ENCODE assay signal across 8 mouse cellular contexts in the genomic region with DNA sequence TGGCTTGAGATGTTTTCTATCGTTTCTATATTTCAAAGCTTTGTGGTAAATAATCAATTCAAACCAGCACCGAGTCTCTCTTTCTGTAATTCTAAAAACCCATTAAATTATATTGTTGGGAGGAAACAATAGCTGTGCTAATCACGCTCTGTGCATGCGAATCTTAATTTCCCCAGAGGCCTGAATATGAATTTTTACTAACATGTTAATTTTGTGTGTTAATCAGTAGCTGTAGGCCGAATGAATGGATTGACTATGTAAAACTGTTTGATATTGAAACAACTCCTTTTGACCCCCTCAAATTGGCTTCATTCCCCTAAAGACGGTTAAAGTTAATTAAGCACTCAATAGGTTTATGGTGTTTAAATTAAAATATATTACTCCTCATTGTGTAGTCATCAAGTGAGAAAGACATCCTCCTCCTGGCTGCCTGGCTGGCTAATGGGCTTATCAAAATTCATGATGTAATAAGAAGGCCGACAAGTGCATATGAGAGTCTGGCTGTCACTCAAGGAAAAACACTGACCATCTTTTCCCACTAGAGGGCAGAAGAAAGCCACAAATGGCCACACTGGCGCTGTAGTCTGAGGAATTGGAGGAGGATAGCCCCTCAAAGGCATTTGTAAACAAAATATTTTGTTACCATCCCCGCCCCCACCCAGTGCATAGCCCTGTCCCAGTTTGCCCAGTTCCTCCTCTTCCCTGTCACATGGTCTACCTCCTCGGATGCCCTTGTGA.
DNase-seq lines count a peak whose midpoint lies in the region; ATAC-seq and TF ChIP-seq lines count a peak whose summit lies in the region.

No protein-coding gene starts in this region.

- no peak for TF ChIP-seq POLR2A in bone marrow macrophage, adult 2 months (IDR thresholded peaks at IDR 0.05; ENCODE audit: borderline replicate concordance, low read depth, low read length)

- peak; percentile 18; the same call in 1 of the 2 replicates for ATAC-seq in heart, embryonic 15.5 days (replicated peaks; ENCODE audit: insufficient number of reproducible peaks, insufficient read depth, low FRiP score, low read depth)
- peak; percentile 76 for ATAC-seq in forebrain, embryonic 11.5 days (replicated peaks; ENCODE audit: low FRiP score)
- ATAC-seq in megakaryocyte progenitor cell, adult 5-6 weeks (replicated peaks; ENCODE audit: poor library complexity) = peak; percentile 91

- no peak overlapping the region for H3K4me2 ChIP-seq in heart, embryonic 15.5 days
- no peak overlapping the region for H3K4me2 ChIP-seq in forebrain, embryonic 11.5 days (ENCODE audit: low read depth, low read length, severe bottlenecking)

- peaks cover 13% of the 10 kb centered on the region; the same call in 1 of the 2 replicates for H3K27me3 ChIP-seq in heart, embryonic 15.5 days
- no peaks in the 10 kb centered on the region for H3K27me3 ChIP-seq in forebrain, embryonic 11.5 days (ENCODE audit: control insufficient read depth, insufficient read depth, low read length)

- peak; percentile 82 for TF ChIP-seq CTCF in bone marrow macrophage, adult 2 months (IDR thresholded peaks at IDR 0.05; ENCODE audit: low read depth, low read length)

- no peak overlapping the region for H3K27ac ChIP-seq in heart, embryonic 15.5 days
- H3K27ac ChIP-seq in bone marrow macrophage, adult 2 months (ENCODE audit: insufficient read depth, low read depth, low read length) = no peak overlapping the region
- no peak overlapping the region for H3K27ac ChIP-seq in forebrain, embryonic 11.5 days (ENCODE audit: low read depth, low read length)

- no peak overlapping the region for H3K9ac ChIP-seq in heart, embryonic 15.5 days
- H3K9ac ChIP-seq in forebrain, embryonic 11.5 days (ENCODE audit: low read length) = no peak overlapping the region

- H3K4me3 ChIP-seq in heart, embryonic 15.5 days = no peak overlapping the region
- H3K4me3 ChIP-seq in bone marrow macrophage, adult 2 months (ENCODE audit: insufficient read depth, low read length) = no peak overlapping the region
- H3K4me3 ChIP-seq in forebrain, embryonic 11.5 days (ENCODE audit: low read depth, low read length) = no peak overlapping the region

- H3K9me3 ChIP-seq in heart, embryonic 15.5 days (replicated peaks) = no peaks in the 10 kb centered on the region
- H3K9me3 ChIP-seq in forebrain, embryonic 11.5 days (ENCODE audit: control insufficient read depth, low read length) = no peaks in the 10 kb centered on the region

- H3K36me3 ChIP-seq in heart, embryonic 15.5 days = no peaks in the 10 kb centered on the region
- H3K36me3 ChIP-seq in forebrain, embryonic 11.5 days (ENCODE audit: control insufficient read depth, insufficient read depth, low read length) = no peaks in the 10 kb centered on the region

- 0 out of 2 replicates have a peak, but pooled peaks cover 2% of the 10 kb centered on the region for H3K4me1 ChIP-seq in heart, embryonic 15.5 days (replicated peaks)
- no peaks in the 10 kb centered on the region for H3K4me1 ChIP-seq in bone marrow macrophage, adult 2 months (ENCODE audit: control insufficient read depth, insufficient read depth, low read length)
- H3K4me1 ChIP-seq in forebrain, embryonic 11.5 days (replicated peaks; ENCODE audit: control insufficient read depth, insufficient read depth, low read length) = peaks cover 5% of the 10 kb centered on the region; the same call in 1 of the 2 replicates

- WGBS in heart, embryonic 15.5 days = 44% methylated on average over 10 of the region's 10 CpGs
- WGBS in forebrain, embryonic 11.5 days = 33% methylated on average over 10 of the region's 10 CpGs

- DNase-seq in heart, adult 11 months = no peak
- peak; percentile 76 for DNase-seq in forebrain, embryonic 11.5 days (ENCODE audit: low spot score)
- peak; percentile 75 for DNase-seq in induced T-regulatory cell, adult 2 months (ENCODE audit: low read depth)
- DNase-seq in left cerebral cortex, adult 18-20 months (ENCODE audit: low spot score in 2 of 2) = peak; percentile 47 to 55
- DNase-seq in right cerebral cortex, postnatal 4 days = peak; percentile 28

Comparison
In these comparisons a context has a peak if more than half of its experiments do, and no peak if none do; other contexts are left out.
1. ATAC-seq: peak in every context shown above with its lines; median percentile 91 in megakaryocyte progenitor cell, adult 5-6 weeks; 76 in forebrain, embryonic 11.5 days; 18 in heart, embryonic 15.5 days.